Mouse (Mus musculus): ENCODE measurements at regions not wholly inside any gene's neighbourhood (a gene's known extent, or its start where the extent isn't known, plus 50 kb on each side); places are given as distances from the start of the nearest gene placed in this dataset.

- no peak for TF ChIP-seq USF1 (IDR thresholded peaks at IDR 0.05; ENCODE audit: low read depth, low read length)
- no peak for TF ChIP-seq ZKSCAN1 (IDR thresholded peaks at IDR 0.05; ENCODE audit: low read depth, low read length)
- no peak for TF ChIP-seq TAL1 (IDR thresholded peaks at IDR 0.05; ENCODE audit: low read length)
- no peak for TF ChIP-seq CTCF (IDR thresholded peaks at IDR 0.05 in 2 of 3, conservative IDR thresholded peaks at IDR 0.05 in 1 of 3; ENCODE audit: control insufficient read depth in 1 of 3, insufficient read depth in 1 of 3, low read depth in 2 of 3, low read length in 3 of 3, poor library complexity in 1 of 3, severe bottlenecking in 1 of 3)
- TF ChIP-seq USF2 (IDR thresholded peaks at IDR 0.05; ENCODE audit: borderline replicate concordance in 1 of 2, insufficient read depth in 1 of 2, low read depth in 1 of 2, low read length in 2 of 2) = no peak
- no peak for TF ChIP-seq GABPA (IDR thresholded peaks at IDR 0.05; ENCODE audit: low read depth, low read length)
Measured at GRCm38 (mm10) chr12:106191771-106192170, 181.7 kb downstream of the Vrk1 start.
